Mouse (Mus musculus): Measurements from ENCODE around the gene Cpz.

Gene Cpz

GRCm38 (mm10) chr5:35524381-35524780 lies 1.1 kb downstream of the Cpz start:
- DNase-seq = no peak

GRCm38 (mm10) chr5:35523735-35524134 lies 1.8 kb downstream of the Cpz start:
- DNase-seq = peak; percentile 34

DNA sequence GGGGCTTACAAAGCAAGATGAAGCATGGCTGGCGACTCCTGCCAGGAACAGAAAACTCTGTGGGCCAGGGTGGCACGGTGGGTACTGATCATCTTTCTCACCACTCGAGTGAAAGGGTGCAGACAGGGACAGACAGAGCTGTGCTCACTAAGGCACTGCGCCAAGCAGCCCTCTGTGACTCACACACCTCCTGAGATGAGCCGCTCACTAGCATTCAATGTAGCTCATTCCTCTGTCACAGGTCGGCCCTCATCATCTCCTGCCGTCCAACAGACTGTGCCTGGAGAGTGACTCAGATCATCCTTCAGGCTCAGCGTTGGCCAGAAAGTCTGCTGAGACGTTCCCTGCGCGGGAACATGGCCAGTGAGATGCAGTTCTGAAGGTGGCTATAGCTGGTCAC lies 8.7 kb downstream of the Cpz start:
- DNase-seq = no peak

DNA sequence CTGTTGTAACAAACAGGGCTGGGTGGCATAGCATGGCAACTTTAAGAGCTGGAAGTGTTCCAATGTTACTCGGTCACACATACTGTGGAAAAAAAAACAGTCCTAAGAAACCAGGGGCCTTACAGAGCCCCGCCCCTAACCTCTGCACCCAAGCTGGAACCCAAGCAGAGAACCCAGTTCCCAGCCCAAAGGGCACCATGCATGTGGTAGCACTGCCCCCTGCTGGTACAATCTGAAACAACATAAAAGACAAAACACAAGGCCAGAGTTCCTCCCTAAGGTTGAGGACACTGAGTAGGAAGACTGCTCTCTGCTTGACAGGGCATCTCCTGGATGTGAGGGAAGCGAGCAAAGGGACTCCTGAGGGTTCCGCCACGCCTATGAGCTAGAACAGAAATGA lies 14.9 kb downstream of the Cpz start:
- DNase-seq = peak; percentile 11

DNA sequence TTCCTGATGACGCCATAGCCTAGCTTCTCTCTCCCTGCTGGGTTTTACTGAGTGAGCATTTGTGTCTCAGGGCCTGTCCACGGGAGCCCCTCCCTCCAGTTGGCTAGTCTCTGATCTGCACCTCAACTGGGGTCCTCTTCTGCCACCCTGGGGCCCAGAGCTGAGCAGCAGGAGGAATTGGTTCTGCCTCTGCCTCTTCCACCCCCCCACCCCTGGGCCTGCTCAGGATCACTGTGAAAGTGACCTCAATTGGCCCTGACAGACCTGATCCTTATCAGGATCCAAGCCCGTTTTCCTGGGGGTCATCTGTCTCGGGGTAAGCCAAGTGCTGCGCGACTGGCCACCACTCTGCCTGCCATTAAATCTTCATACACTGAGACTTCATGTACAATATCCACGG lies 20.5 kb downstream of the Cpz start:
- no peak for DNase-seq

- no peak for DNase-seq
Measured at GRCm38 (mm10) chr5:35497344-35497743, 28.2 kb downstream of the Cpz start.

DNA sequence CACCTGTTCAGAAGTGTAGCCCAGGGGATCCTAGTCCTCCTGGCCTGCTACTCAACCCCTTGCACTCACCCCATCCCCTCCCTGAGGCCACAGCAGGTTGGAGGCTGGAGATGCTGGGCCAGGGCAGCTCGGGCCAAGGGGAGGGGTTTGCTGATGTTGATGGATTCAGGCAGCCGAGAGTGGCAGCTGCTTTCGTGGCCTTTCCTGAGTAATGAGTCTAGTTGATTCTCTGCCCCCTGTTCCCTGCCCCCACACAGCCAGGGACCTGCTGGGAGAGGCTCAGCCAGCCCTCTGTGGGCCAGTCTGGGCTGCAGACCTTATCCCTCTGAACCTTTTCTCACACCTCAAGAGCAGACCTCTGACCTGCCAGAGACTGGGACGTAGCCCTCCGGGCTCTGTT lies 29.5 kb downstream of the Cpz start:
- DNase-seq = no peak

DNA sequence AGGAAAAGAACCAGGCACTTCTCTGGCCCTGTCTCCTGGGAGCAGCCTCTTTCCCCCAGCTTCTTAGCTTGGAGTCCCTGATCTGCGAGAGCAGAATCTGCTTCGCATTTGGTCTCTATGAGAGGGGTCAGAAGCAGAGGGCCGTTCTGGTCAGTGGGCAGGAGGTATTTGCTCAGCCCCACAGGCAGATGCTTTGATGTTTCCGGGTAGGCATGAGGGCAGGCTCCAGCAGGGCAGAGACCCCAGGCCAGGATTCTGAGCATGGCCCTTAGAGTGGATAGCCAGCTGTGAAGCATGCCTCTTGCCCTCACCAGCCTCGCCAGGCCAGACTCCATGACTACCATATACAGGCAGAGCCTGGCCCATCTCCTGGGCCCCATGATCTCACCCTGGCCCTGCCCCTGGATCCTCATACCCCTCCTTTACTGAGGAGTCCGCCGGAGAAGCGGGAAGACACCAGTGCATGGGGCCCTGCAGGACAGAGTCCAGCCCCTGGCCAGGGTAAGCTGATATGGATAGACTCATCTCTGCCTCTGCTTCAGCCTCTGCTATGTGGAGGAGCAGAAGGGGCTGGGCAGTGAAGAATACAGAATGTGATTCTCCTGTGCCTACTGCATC lies 30.6 kb downstream of the Cpz start:
- no peak for DNase-seq

GRCm38 (mm10) chr5:35493770-35494169 lies 31.7 kb downstream of the Cpz start:
- no peak for DNase-seq

DNA sequence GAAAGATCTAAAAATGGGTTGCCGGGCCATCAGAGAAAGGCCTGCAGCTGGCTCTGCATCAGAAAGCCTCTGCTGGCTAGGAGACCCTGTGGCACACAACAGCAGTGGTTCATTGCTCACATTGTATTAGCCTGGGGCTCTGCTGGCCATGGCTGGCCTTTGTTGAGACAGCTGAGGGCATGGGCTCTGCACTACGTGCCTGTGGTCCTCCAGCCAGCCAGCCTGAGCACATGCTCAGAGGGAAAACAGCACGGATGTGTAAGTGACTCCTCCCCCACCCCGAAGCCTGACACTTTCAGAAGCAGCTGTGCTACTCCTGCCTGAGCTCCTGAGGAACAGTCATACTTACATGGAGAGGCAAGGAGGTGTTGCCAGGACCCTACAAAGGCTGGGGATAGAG lies 46.0 kb downstream of the Cpz start:
- DNase-seq = no peak

GRCm38 (mm10) chr5:35475236-35475635 lies 50.3 kb downstream of the Cpz start:
- DNase-seq = no peak

- DNase-seq = no peak
Measured at GRCm38 (mm10) chr5:35470885-35471528, 54.5 kb downstream of the Cpz start.

DNA sequence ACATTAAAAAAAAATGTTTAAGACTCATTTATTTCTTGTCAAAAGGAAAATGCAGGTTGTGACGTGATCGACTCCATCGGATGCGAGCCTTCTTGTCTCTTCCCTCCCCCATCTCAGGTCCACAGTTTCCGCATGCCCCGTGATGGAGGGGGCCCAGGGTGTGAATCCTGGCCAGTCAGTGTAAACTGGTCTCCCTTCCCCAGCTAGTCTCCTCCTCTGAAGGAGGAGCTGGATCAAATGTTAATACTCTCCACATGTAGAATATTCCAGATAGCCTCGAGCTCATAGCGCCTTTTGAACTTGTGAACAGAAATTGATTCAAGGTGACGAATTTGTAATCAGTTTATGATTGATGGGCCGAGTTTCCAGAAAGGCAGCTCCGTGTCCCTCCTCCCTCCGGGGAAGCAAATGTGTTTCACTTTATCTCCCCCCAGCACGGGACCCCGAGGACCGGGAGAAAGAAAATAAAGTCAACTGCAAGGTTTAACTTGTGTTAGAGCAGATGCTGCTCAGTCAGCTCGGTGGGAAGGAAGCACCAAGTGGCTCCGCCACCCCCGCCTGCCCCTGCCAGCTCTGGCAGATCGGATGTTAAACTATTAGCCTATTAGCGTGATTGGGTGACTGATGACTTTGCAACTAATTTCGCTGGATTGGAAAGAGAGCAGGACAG lies 59.4 kb downstream of the Cpz start:
- no peak for DNase-seq

DNA sequence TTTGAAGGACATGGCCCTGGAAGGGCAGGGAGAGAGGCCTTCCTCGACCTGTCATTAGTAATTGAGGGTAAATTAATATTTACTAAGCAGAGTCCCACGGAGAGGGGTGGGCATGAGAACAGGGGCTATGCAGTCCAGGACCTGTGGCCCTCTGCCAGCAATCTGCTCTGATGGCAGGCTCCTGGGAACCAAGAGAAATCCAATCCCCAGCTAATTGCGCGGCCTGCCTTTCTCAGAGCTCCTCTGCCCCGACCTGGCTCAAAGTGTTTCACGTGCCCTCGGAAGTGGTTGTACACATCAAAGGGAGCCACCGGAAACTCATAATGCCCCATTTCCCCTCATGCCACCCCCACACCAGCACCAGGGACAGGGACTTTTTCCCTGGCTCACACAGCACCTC lies 63.4 kb downstream of the Cpz start:
- no peak for DNase-seq

- DNase-seq = no peak
Measured at GRCm38 (mm10) chr5:35459760-35460159, 65.7 kb downstream of the Cpz start.

DNA sequence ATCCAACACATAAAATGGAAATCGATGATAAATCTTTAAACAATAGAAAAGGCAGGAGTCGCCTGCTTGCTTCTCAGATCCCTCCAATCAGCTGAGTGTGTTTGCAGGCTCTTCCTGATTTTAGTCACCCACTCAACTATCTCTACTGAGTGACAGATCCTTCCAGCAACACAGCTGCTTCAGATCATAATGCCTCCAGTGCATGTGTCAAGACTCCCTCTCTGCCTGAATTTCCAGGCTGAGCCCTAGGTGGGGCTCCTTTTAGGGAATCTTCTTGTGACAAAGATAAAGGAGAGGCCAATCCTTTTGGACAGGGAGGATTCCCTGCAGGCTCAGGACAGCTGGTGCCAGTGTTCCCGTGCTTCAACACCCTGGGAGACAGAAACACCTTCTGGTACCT lies 67.2 kb downstream of the Cpz start:
- no peak for DNase-seq

GRCm38 (mm10) chr5:35457364-35457763 lies 68.1 kb downstream of the Cpz start:
- no peak for DNase-seq

- DNase-seq = no peak
Measured at GRCm38 (mm10) chr5:35454187-35454800, 71.2 kb downstream of the Cpz start.
